Mouse (Mus musculus) retina, embryonic 14.5 days (tissue): Measurements from ENCODE around the gene Gm10972.
"Not testable (repeated sequence)": the region's sequence is repeated elsewhere in the genome, so short reads cannot be mapped to it uniquely, and the experiment has no call there.

Experiments used
- DNase-seq: peaks from one replicate; pipeline ENCODE4 v3.0.0-alpha.2; 2015; ENCODE audit warnings: low spot score

Gene Gm10972

DNA sequence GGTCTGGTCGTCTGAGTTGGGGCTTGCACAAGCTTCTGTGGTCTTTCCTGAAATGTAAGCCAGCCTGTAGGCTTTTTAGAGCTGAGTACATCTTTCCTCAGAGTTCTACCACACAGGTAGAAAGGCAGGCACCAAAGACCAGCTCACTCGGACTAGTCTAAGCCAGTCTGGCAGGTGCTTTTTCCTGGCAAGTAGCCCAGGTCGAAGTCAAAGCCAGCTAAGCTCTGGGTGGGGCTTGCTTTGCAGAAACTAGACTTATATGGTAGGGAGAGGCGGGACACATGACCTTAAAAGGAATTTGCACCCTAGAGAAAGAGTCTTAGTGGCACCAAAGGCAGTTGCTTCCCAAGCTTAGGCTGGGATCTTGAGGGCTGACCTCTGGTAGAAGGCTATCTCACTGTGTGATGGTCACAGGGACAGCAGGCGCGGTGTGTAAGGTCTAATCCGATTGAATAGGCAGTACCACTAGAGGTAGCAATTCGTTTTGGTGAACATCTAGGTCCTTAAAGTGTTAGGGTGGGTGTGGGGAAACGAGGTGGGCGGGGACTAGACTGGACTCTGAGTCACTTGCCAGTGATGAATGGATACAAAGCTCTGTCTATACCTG is 16.3 kb downstream of the Gm10972 start:
- DNase-seq, result not testable (repeated sequence)

DNA sequence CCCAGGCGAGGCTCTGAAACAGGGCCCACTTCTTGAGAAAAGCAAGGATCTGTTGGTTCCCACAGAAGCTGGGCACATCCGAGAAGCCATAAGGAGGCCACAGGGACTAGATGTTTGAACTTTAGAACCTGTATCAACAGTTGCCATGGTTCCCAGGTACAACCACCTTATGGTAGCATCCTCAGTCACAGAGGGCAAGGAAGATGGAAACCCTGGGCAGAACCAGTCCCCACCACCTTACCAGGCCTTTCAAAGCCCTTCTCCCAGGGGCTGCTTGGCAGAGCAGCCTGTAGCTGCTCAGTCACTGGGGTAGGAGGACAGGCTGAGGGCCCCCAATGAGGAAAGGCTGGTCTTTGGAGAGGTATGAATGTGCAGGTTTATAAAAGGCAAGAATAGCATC is 17.9 kb downstream of the Gm10972 start:
- not testable (repeated sequence) for DNase-seq

DNA sequence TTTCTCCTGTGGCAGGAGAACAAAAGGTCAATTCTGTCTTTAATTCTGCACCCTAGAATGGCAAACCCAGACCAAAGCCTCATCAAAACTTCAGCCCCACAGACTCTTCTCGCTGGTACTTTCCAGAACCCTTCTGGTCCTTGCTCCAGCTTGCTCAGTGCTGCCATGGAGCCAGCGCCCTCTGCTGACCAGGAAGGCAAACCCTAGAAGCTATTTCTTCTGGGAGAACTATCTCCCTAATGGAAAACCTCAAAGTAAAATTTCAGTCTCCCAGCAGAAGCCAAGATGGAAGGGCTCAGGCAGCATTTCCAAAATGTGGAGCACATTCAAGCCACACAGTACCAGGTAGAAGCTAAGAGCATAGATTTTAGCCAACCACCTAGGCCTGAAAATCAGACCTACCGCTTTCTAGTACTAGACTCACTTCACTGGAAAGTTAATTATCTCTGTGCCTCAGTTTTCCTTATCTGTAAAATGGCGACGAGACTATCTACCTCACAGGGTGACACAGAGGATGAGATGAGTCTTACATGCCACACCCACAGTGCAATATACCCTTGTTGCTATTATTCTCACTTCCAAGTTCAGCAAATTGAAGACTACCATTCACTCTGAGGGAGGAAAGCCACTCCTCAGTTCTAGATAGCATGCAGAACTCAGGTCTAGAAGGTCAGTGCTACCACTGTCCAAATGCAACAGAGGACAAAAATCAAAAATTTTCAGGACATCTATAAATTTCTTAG is 22.3 kb downstream of the Gm10972 start:
- not testable (repeated sequence) for DNase-seq

DNA sequence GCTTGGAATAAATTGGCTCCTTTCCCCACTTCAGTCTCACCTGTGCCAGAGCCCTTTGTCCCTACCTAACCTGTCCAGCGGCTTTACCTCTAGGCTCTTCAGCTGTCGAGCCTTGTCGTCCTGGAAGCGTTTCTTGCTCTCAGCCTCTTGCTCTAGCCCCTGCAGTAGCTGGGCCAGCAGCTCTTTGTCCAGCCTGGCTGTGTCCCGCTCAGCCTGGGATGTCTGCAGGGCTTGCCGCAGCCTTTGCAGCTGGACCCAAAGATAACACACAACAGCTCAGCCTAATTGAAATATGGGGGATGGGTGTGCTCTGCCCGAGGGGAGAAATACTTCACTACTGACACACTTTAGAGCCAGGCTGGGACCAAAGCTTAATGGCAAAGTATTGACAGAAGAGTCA is 23.0 kb downstream of the Gm10972 start:
- DNase-seq, result not testable (repeated sequence)

DNA sequence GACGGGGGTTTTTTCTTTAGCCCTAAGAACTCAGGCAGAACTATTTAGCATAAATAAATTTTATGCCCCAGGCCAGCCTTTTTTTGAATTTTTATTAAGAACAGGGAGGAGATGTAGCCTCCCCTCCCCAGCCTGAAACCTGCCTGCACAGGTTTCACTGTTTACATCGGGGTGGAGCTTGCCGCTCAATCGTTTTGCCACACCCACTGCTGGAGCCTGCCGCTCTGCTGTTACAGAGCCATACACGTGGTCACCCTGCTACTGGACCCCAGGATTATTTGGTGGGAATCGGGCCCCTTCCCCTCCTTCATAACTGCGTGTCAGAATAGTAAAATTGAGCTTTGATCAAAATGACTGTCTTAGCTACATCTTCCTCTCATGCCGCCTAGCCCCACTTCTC is 32.2 kb downstream of the Gm10972 start:
- DNase-seq, result not testable (repeated sequence)

DNA sequence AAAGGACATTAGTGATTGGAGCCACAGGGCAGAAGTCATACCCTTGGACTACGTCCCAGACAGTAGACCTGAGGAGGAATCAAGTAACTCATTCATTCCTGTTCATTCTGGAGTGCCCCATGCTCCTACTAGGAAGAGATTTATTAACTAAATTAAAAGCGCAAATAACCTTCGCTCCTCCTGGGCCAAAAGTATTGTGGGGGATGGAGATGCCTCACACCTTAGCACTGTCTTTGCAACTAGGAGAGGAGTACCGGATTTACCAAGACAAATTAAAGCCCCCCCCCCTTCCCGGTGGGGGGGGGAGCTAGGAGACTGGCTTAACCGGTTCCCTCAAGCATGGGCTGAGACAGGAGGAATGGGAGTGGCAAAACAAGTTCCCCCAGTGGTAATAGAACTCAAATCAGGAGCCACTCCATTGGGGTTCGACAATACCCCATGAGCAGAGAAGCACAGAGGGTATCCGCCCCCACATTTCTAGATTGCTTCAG is 36.5 kb downstream of the Gm10972 start:
- no peak for DNase-seq

DNA sequence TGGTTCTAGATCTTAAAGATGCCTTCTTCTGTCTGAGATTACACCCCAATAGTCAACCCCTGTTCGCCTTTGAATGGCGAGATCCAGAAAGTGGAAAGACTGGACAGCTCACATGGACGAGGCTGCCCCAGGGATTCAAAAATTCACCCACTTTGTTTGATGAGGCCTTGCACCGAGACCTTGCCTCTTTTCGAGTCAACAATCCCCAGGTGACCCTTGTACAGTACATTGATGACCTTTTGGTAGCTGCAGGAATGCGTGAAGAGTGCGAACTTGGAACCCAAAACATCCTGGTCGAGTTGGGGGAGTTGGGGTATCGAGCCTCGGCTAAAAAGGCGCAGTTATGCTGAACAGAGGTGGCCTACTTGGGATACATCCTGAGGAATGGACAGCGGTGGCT is 37.1 kb downstream of the Gm10972 start:
- DNase-seq, result not testable (repeated sequence)

DNA sequence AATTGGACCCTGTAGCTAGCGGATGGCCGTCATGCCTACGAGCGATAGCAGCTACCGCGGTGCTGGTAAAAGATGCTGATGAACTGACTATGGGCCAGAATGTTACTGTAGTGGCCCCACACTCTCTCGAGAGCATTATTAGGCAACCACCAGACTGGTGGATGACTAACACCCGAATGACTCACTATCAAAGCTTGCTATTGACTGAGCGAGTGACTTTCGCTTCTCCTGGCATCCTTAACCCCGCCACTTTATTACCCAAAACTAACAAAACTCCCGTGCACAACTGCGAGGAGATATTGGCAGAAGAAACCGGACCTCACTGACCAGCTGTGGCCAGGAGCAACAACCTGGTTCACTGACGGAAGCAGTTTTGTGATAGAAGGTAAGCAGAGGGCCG is 37.9 kb downstream of the Gm10972 start:
- no peak for DNase-seq

DNA sequence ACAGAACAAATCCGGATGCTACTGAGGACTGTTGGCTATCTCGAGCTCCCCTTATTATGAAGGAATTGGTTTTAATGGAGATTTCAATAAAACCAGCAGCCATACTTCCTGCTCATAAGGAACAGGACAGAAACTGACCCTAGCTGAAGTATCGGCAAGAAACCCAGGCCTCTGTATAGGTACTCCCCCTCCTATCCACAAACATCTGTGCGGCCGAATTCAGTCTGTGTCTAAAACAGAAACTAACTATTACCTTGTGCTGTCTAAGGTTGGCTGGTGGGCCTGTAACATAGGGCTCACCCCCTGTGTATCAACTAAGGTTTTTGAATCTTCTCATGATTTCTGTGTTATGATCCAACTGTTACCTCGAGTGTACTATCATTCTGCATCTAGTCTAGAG is 40.7 kb downstream of the Gm10972 start:
- DNase-seq, result no peak

DNA sequence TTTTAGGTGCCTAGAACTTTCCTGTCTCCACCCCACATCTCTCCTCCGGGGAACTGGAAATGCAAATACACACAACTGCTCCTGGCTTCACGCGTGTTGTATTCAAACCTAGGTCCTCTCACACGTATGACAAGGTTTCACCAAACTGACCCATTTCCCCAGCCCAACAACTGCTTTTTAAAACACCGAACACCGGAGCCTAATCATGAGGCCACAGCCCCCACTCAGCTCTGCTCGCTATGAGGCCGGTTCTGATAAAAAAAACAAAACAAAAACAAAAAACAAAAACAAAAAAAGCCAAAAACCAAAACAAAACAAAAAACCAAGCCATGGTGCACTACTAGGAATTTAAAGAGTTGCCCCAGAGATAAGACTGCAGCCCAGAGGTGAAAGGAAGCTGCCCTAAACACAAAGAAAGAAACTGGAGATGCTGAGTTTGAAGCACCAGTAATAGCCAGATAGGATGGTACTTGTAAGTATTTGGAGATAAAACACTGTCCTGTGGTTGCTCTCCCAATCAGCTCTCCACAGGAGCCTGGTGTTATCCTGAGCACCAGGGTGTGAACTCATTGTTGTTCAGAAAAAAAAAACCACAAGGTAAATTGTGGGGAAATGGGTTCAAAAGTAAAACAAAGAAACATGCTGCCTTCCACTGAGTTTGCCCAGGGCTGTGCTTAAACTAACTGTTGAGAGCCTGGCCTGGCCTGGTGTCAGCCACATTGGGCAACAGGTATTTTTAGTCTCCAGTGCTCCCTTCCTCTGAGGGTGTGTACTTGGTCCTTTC is 43.3 kb downstream of the Gm10972 start:
- not testable (repeated sequence) for DNase-seq

DNA sequence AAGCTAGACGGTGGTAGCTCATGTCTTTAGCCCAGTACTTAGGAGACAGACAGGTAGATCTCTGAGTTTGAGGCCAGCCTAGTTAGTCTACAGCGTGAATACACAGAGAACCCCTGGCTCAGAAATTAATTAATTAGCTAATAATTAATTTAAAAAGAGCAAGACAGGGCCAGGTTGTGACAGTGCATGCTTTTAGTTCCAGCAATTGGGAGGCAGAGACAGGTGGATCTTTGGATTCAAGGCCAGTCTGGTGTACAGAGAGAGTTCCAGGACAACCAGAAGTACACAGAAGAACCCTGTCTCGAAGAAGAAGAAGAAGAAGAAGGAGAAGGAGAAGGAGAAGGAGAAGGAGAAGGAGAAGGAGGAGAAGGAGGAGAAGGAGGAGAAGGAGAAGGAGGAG is 45.8 kb downstream of the Gm10972 start:
- not testable (repeated sequence) for DNase-seq

DNA sequence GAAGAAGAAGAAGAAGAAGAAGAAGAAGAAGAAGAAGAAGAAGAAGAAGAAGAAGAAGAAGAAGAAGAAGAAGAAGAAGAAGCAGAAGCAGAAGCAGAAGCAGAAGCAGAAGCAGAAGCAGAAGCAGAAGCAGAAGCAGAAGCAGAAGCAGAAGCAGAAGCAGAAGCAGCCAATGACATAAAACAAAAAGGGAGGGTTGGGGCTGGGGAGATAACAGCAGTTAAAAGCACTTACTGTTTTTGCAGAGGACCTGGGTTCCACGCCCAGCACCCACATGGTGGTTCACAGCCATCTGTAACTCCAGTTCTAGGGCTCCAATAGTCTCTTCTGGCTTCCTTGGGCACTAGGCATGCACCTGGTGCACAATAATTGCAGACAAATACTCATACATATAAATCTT is 46.3 kb downstream of the Gm10972 start:
- DNase-seq, result not testable (repeated sequence)

DNA sequence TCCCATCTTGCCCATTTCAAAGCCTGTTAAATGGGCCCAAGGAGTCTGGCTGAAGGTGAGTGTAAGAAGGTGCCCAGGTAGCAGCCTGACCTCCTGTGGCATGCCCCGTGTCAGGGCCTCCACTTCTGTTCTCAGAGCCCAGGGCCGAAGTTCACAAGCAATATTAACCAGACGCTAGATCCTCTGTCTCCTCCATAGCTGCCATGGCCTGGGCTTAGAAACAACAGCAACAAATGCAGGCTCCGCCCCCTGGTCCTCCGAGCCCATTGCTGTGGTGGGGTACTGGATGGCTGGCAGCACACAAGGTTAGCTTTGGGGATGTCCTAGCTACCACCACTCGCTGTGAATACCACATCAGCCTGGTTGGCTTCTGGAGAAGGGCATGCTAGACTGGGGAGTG is 47.2 kb downstream of the Gm10972 start:
- DNase-seq, result not testable (repeated sequence)

DNA sequence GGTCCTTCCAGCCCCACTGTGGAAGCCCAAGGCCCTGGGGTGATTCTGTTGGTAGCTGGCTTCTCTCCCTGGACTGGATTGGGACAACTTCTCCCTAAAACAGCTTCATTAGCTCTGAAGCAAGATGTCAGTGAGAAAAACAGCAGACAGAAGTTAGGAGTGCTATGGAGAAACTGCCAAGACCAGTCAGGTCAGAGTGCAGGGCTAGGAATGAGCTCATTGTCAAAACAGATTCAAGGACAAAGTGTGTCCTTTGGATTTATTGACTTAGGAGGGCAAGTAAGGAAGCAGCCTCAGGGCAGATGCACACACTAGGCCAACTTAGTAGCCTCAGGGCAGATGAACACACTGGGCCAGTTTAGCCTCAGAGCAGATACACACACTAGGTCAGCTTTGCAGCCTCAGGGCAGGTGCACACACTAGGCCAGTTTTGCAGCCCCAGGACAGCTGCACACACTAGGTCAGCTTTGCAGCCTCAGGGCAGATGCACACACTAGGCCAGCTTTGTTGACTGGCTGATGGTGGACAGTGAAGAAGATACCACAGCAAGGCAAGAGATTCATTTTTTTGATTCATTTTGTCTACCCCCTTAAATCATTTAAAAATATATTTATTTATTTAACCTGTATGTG is 47.8 kb downstream of the Gm10972 start:
- DNase-seq, result no peak

DNA sequence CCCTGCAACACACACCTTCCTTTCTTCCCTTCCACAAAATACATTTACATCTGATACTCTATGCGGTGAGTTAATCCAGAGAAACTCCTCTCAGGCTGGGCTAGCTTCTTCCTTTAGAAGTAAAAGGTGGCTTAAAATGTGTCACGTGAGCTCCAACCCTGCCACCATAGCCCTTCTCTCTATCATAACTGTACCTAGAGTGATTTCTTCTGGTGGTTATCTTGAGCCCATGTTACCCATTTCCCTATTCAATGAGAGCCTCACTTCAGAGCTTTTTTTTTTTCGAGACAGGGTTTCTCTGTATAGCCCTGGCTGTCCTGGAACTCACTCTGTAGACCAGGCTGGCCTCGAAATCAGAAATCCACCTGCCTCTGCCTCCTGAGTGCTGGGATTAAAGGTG is 48.8 kb downstream of the Gm10972 start:
- DNase-seq, result not testable (repeated sequence)
